Mouse (Mus musculus) heart, adult 11 months (tissue): ENCODE measurements around the gene Slamf6.
"Not testable (repeated sequence)": the region's sequence is repeated elsewhere in the genome, so short reads cannot be mapped to it uniquely, and the experiment has no call there.

Experiments used
- DNase-seq: peaks from one replicate; pipeline ENCODE4 v3.0.0; 2022

Slamf6 gene

GRCm38 (mm10) chr1:171917305-171918039, at the start of gene Slamf6:
TSS of gene Slamf6 (plus strand) at chr1:171917515.
- peak; percentile 92 for DNase-seq

- DNase-seq, result peak; percentile 81
Measured at GRCm38 (mm10) chr1:171886989-171887388, 30.3 kb upstream of the Slamf6 start.

GRCm38 (mm10) chr1:171895364-171895763, 22.0 kb upstream of the Slamf6 start, which contains the start of gene Gm10521:
TSS of gene Gm10521 (plus strand) at chr1:171895664.
- not testable (repeated sequence) for DNase-seq

- DNase-seq, result no peak
Measured at GRCm38 (mm10) chr1:171904011-171904410, 13.3 kb upstream of the Slamf6 start.

- DNase-seq, result no peak
Measured at GRCm38 (mm10) chr1:171915638-171916458, 1.5 kb upstream of the Slamf6 start.

GRCm38 (mm10) chr1:171918136-171918920, 1.0 kb downstream of the Slamf6 start:
- no peak for DNase-seq

- no peak for DNase-seq
Measured at GRCm38 (mm10) chr1:171919193-171919592, 1.9 kb downstream of the Slamf6 start.

- DNase-seq, result no peak
Measured at GRCm38 (mm10) chr1:171919901-171920510, 2.7 kb downstream of the Slamf6 start.

GRCm38 (mm10) chr1:171920989-171921621, 3.8 kb downstream of the Slamf6 start:
- DNase-seq, result no peak

GRCm38 (mm10) chr1:171921641-171922040, 4.3 kb downstream of the Slamf6 start:
- DNase-seq, result no peak

GRCm38 (mm10) chr1:171922844-171923243, 5.5 kb downstream of the Slamf6 start:
- DNase-seq, result no peak

GRCm38 (mm10) chr1:171924900-171925299, 7.6 kb downstream of the Slamf6 start:
- no peak for DNase-seq

- peak; percentile 35 for DNase-seq
Measured at GRCm38 (mm10) chr1:171933851-171934250, 16.5 kb downstream of the Slamf6 start.

- peak; percentile 67 for DNase-seq
Measured at GRCm38 (mm10) chr1:171938952-171939948, 21.9 kb downstream of the Slamf6 start.

- peak; percentile 61 for DNase-seq
Measured at GRCm38 (mm10) chr1:171940626-171941025, 23.3 kb downstream of the Slamf6 start.

GRCm38 (mm10) chr1:171946447-171946995, 29.2 kb downstream of the Slamf6 start:
- DNase-seq, result peak; percentile 28

GRCm38 (mm10) chr1:171948161-171948945, 31.0 kb downstream of the Slamf6 start:
- DNase-seq, result peak; percentile 34

- DNase-seq, result peak; percentile 49
Measured at GRCm38 (mm10) chr1:171948946-171949508, 31.7 kb downstream of the Slamf6 start.

- peak; percentile 53 for DNase-seq
Measured at GRCm38 (mm10) chr1:171955071-171955470, 37.8 kb downstream of the Slamf6 start.
